Mouse (Mus musculus) neural tube, embryonic 13.5 days (tissue): ENCODE results near the gene Anxa4. TPM values are rescaled to one million over a fixed set of nuclear protein-coding genes. Genes with fewer than 3 reads are reported as not detected.

Source experiments
- ATAC-seq: fragments of 200-750 bp; cut with Nextera tagmentation; 2 replicates; pipeline ENCODE4 v1.8.0; 2017; ENCODE audit warnings: low read depth, mild to moderate bottlenecking, moderate TSS enrichment, moderate library complexity
- H3K27ac ChIP-seq: fragments of 300-500 bp; sonication (generic); replicated peaks from 2 replicates; pipeline ENCODE4 v1.5.1; 2015; ENCODE audit warnings: moderate library complexity, mild to moderate bottlenecking, inconsistent platforms
- H3K27me3 ChIP-seq: fragments of 300-500 bp; sonication (generic); 2 replicates; pipeline ENCODE4 v1.6.1; 2015; ENCODE audit warnings: mild to moderate bottlenecking, inconsistent platforms
- H3K36me3 ChIP-seq: fragments of 300-500 bp; sonication (generic); 2 replicates; pipeline ENCODE4 v1.6.1; 2015; ENCODE audit warnings: mild to moderate bottlenecking, inconsistent platforms
- H3K4me1 ChIP-seq: fragments of 300-500 bp; sonication (generic); replicated peaks from 2 replicates; pipeline ENCODE4 v1.6.1; 2015; ENCODE audit warnings: inconsistent platforms
- H3K4me2 ChIP-seq: fragments of 300-500 bp; sonication (generic); 2 replicates; pipeline ENCODE4 v1.6.1; 2015; ENCODE audit warnings: inconsistent platforms, mild to moderate bottlenecking, moderate library complexity
- H3K4me3 ChIP-seq: fragments of 300-500 bp; sonication (generic); 2 replicates; pipeline ENCODE4 v1.5.1; 2015; ENCODE audit warnings: mild to moderate bottlenecking, inconsistent platforms
- H3K9ac ChIP-seq: fragments of 300-500 bp; sonication (generic); 2 replicates; pipeline ENCODE4 v1.6.1; 2015; ENCODE audit warnings: moderate library complexity, mild to moderate bottlenecking, inconsistent platforms
- H3K9me3 ChIP-seq: fragments of 300-500 bp; sonication (generic); 2 replicates; pipeline ENCODE4 v1.6.1; 2016; ENCODE audit warnings: inconsistent platforms
- WGBS: fragments of 180-500 bp; shearing (Covaris S2); methylation state at CpG from one replicate; pipeline ENCODE4 v1.1.7; 2015; 5-methylcytosine and 5-hydroxymethylcytosine counted together
- polyA plus RNA-seq: library from polyadenylated mRNA; unstranded; fragments of >200 nt; fragmentation: Nextera tagmentation; extraction: Ambion mirVana; gene quantifications from 2 replicates; pipeline ENCODE4 v1.2.1, GENCODE M21; 2015

Anxa4 gene
- polyA plus RNA-seq, 1 experiment from 2014 or later, result 5.2 TPM

GRCm38 (mm10) chr6:86793957-86794356 is 573 bp upstream of the Anxa4 start:
- Histone ChIP-seq H3K36me3 (no peaks in the 10 kb centered on the region), H3K4me2 (peak overlapping the region; percentile 81), H3K4me3 (peak overlapping the region; percentile 45; the same call in 1 of the 2 replicates), H3K4me1 (peaks cover 16% of the 10 kb centered on the region), H3K9ac (no peak overlapping the region; the same call in 1 of the 2 replicates), H3K27ac (no peak overlapping the region), H3K27me3 (peaks cover 40% of the 10 kb centered on the region), H3K9me3 (no peaks in the 10 kb centered on the region)
- WGBS, result 45% methylated on average over 5 of the region's 5 CpGs
- ATAC-seq, result no peak

GRCm38 (mm10) chr6:86790351-86790943 is 2.9 kb downstream of the Anxa4 start:
- H3K36me3 ChIP-seq, result no peaks in the 10 kb centered on the region
- no peak overlapping the region for H3K4me3 ChIP-seq
- no peak overlapping the region for H3K27ac ChIP-seq
- 87% methylated on average over 10 of the region's 10 CpGs for WGBS
- no peak overlapping the region for H3K4me2 ChIP-seq
- H3K27me3 ChIP-seq, result peaks cover 40% of the 10 kb centered on the region
- no peak for ATAC-seq
- peaks cover 16% of the 10 kb centered on the region for H3K4me1 ChIP-seq
- H3K9ac ChIP-seq, result no peak overlapping the region
- no peaks in the 10 kb centered on the region for H3K9me3 ChIP-seq

GRCm38 (mm10) chr6:86788242-86788641 is 5.1 kb downstream of the Anxa4 start:
- Histone ChIP-seq H3K4me1 (peaks cover 9% of the 10 kb centered on the region), H3K9me3 (no peaks in the 10 kb centered on the region), H3K4me2 (no peak overlapping the region), H3K36me3 (no peaks in the 10 kb centered on the region), H3K27ac (no peak overlapping the region), H3K27me3 (peaks cover 24% of the 10 kb centered on the region), H3K9ac (no peak overlapping the region), H3K4me3 (no peak overlapping the region)
- ATAC-seq, result no peak
- WGBS, result 78% methylated on average over 4 of the region's 4 CpGs

- H3K4me1 ChIP-seq, result no peaks in the 10 kb centered on the region
- H3K4me2 ChIP-seq, result no peak overlapping the region
- H3K4me3 ChIP-seq, result no peak overlapping the region
- H3K27me3 ChIP-seq, result peaks cover 7% of the 10 kb centered on the region
- no peak overlapping the region for H3K9ac ChIP-seq
- no peak for ATAC-seq
- H3K9me3 ChIP-seq, result no peaks in the 10 kb centered on the region
- 98% methylated on average over 3 of the region's 3 CpGs for WGBS
- H3K27ac ChIP-seq, result no peak overlapping the region
- H3K36me3 ChIP-seq, result no peaks in the 10 kb centered on the region
These were observed 6.8 kb downstream of the Anxa4 start for GRCm38 (mm10) chr6:86786545-86786944.

GRCm38 (mm10) chr6:86784739-86785138 is 8.6 kb downstream of the Anxa4 start:
- Histone ChIP-seq H3K27me3 (no peaks in the 10 kb centered on the region), H3K9me3 (no peaks in the 10 kb centered on the region), H3K9ac (no peak overlapping the region), H3K27ac (no peak overlapping the region), H3K4me2 (no peak overlapping the region), H3K36me3 (no peaks in the 10 kb centered on the region), H3K4me3 (no peak overlapping the region), H3K4me1 (no peaks in the 10 kb centered on the region)
- no peak for ATAC-seq
- WGBS, result 86% methylated on average over 3 of the region's 3 CpGs

- Histone ChIP-seq H3K4me3 (no peak overlapping the region), H3K4me1 (no peaks in the 10 kb centered on the region), H3K36me3 (no peaks in the 10 kb centered on the region), H3K9me3 (no peaks in the 10 kb centered on the region), H3K4me2 (no peak overlapping the region), H3K27ac (no peak overlapping the region), H3K9ac (no peak overlapping the region), H3K27me3 (no peaks in the 10 kb centered on the region)
- no peak for ATAC-seq
- WGBS, result 90% methylated on average over 2 of the region's 3 CpGs
These were observed 11.0 kb downstream of the Anxa4 start for GRCm38 (mm10) chr6:86782342-86782741.

GRCm38 (mm10) chr6:86781361-86781957 is 11.9 kb downstream of the Anxa4 start:
- H3K27me3 ChIP-seq, result no peaks in the 10 kb centered on the region
- no peak overlapping the region for H3K4me2 ChIP-seq

GRCm38 (mm10) chr6:86778910-86779594 is 14.3 kb downstream of the Anxa4 start:
- H3K36me3 ChIP-seq, result no peaks in the 10 kb centered on the region
- no peak overlapping the region for H3K9ac ChIP-seq
- no peak for ATAC-seq
- no peak overlapping the region for H3K4me2 ChIP-seq
- H3K27ac ChIP-seq, result no peak overlapping the region
- WGBS, result 92% methylated on average over 10 of the region's 10 CpGs
- no peak overlapping the region for H3K4me3 ChIP-seq
- H3K9me3 ChIP-seq, result no peaks in the 10 kb centered on the region
- no peaks in the 10 kb centered on the region for H3K4me1 ChIP-seq
- no peaks in the 10 kb centered on the region for H3K27me3 ChIP-seq

More at GRCm38 (mm10) chr6:86781361-86781957, 11.9 kb downstream of the Anxa4 start:
- Histone ChIP-seq H3K4me1 (no peaks in the 10 kb centered on the region), H3K9ac (no peak overlapping the region), H3K9me3 (no peaks in the 10 kb centered on the region), H3K4me3 (no peak overlapping the region), H3K36me3 (no peaks in the 10 kb centered on the region), H3K27ac (no peak overlapping the region)
- no peak for ATAC-seq
- WGBS, result 54% methylated on average over 2 of the region's 2 CpGs

- 84% methylated on average over 3 of the region's 3 CpGs for WGBS
- no peak overlapping the region for H3K4me2 ChIP-seq
- no peaks in the 10 kb centered on the region for H3K36me3 ChIP-seq
- no peaks in the 10 kb centered on the region for H3K4me1 ChIP-seq
- no peak overlapping the region for H3K4me3 ChIP-seq
- no peak overlapping the region for H3K9ac ChIP-seq
- H3K27ac ChIP-seq, result no peak overlapping the region
- H3K27me3 ChIP-seq, result no peaks in the 10 kb centered on the region
- ATAC-seq, result no peak
- H3K9me3 ChIP-seq, result no peaks in the 10 kb centered on the region
These were observed 16.2 kb downstream of the Anxa4 start for GRCm38 (mm10) chr6:86777181-86777580.

- Histone ChIP-seq H3K36me3 (no peaks in the 10 kb centered on the region), H3K4me3 (no peak overlapping the region), H3K27me3 (no peaks in the 10 kb centered on the region), H3K9ac (no peak overlapping the region), H3K4me1 (no peaks in the 10 kb centered on the region), H3K4me2 (no peak overlapping the region), H3K27ac (no peak overlapping the region), H3K9me3 (no peaks in the 10 kb centered on the region)
- no peak for ATAC-seq
- 66% methylated on average over 4 of the region's 4 CpGs for whole genome bisulfite sequencing
These were observed 16.7 kb downstream of the Anxa4 start for GRCm38 (mm10) chr6:86776706-86777071.

GRCm38 (mm10) chr6:86776001-86776705 is 17.2 kb downstream of the Anxa4 start:
- Histone ChIP-seq H3K4me3 (no peak overlapping the region), H3K4me1 (no peaks in the 10 kb centered on the region), H3K27me3 (no peaks in the 10 kb centered on the region), H3K9ac (no peak overlapping the region), H3K4me2 (no peak overlapping the region), H3K36me3 (no peaks in the 10 kb centered on the region), H3K9me3 (no peaks in the 10 kb centered on the region), H3K27ac (no peak overlapping the region)
- no peak for ATAC-seq
- 91% methylated on average over 8 of the region's 8 CpGs for WGBS

GRCm38 (mm10) chr6:86774937-86775336 is 18.4 kb downstream of the Anxa4 start:
- H3K4me2 ChIP-seq, result no peak overlapping the region
- WGBS, result 89% methylated on average over 6 of the region's 6 CpGs
- H3K9ac ChIP-seq, result no peak overlapping the region
- H3K27me3 ChIP-seq, result no peaks in the 10 kb centered on the region
- H3K36me3 ChIP-seq, result no peaks in the 10 kb centered on the region
- no peak for ATAC-seq
- H3K4me1 ChIP-seq, result no peaks in the 10 kb centered on the region
- no peak overlapping the region for H3K4me3 ChIP-seq
- H3K27ac ChIP-seq, result no peak overlapping the region
- no peaks in the 10 kb centered on the region for H3K9me3 ChIP-seq
